Mouse (Mus musculus): ENCODE data around the gene Bmp2k. TPM values are rescaled to one million over a fixed set of nuclear protein-coding genes. Genes with fewer than 3 reads are reported as not detected.
"Not testable (repeated sequence)": the region's sequence is repeated elsewhere in the genome, so short reads cannot be mapped to it uniquely, and the experiment has no call there.

Bmp2k gene
- polyA plus RNA-seq, 1 experiment from 2014 or later, result 26.5 TPM

DNA sequence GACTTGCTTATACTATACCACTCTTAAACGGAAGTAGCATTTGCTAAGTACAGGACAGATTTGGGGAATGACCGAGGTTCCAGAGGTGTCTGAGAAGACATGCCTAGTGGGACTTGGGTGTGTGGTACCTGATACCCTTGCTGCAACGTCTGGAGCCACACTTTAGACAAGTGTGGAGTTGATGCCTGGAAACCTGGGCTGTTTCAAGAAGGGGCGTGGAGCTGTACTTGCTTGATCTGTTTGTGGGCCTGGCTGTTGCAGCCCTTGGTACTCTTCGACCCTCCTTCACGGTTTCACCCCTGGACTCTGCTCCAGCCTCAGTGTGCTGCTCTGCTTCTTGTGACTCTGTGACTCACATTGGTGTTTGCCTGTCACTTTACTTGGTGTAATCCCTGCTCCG, 5.4 kb downstream of the Bmp2k start:
- Histone ChIP-seq H3K27me3 (ENCODE audit: control insufficient read depth, insufficient read depth, low read depth, low read length) (no peaks in the 10 kb centered on the region), H3K27ac (ENCODE audit: low read length) (peak overlapping the region; percentile 56), H3K9me3 (replicated peaks; ENCODE audit: control insufficient read depth, low read length) (no peaks in the 10 kb centered on the region), H3K36me3 (ENCODE audit: control insufficient read depth, insufficient read depth) (peaks cover 8% of the 10 kb centered on the region), H3K4me2 (ENCODE audit: low read depth, low read length) (peak overlapping the region; percentile 63), H3K4me1 (ENCODE audit: control insufficient read depth, low read depth, low read length) (peaks cover 70% of the 10 kb centered on the region), H3K9ac (ENCODE audit: low read depth, low read length) (no peak overlapping the region), H3K4me3 (ENCODE audit: low read depth, low read length) (peak overlapping the region; percentile 37)
- 63% methylated on average over 7 of the region's 7 CpGs for WGBS (ENCODE audit: insufficient replicate concordance)
- no peak for ATAC-seq (ENCODE audit: low read depth)

DNA sequence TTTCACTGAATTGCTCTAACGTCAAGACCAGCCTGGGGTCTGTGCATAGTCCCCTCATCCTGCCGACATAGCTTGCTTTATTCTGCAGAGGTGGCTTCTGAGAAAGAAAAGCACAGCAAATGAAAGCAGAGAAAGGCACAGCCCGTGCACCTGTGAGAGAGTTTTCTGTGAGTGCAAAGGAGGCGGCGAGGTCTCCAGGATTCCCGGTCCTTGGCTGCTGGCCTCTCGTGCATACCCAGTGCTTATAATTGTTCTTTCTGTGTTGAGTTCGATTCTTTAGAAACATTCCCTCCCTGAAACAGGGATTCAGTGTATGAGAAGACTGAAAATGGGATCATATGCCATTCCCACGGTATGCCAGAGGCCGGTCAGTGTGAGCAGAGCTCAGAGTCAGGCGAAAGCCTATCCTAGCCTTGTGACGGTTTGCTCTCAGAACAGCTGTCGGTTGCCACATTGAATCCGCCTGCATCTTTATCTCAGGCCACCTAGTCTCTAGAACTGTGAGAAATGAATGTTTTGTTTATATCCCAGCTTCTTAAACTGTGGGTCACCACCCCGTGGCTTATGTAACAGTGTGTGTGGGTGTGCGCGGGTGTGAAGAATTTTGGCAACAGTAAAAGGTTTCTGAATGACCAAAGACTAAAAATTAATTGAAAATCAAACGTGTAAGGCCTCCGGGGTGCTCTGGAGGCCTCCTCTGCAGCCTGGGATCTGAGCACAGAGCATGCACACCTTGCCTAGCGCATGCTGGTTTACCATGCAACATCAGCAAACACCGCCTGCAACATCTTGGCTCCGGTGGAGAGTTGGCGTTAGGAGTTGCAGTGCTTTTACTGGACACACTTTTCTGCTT, 6.9 kb downstream of the Bmp2k start:
- no peak for ATAC-seq (ENCODE audit: low read depth)
- Histone ChIP-seq H3K4me1 (ENCODE audit: control insufficient read depth, low read depth, low read length) (peaks cover 85% of the 10 kb centered on the region), H3K4me2 (ENCODE audit: low read depth, low read length) (peak overlapping the region; percentile 63), H3K4me3 (ENCODE audit: low read depth, low read length) (peak overlapping the region; percentile 37), H3K9ac (ENCODE audit: low read depth, low read length) (peak overlapping the region; percentile 26), H3K9me3 (replicated peaks; ENCODE audit: control insufficient read depth, low read length) (no peaks in the 10 kb centered on the region), H3K27ac (ENCODE audit: low read length) (peak overlapping the region; percentile 55), H3K36me3 (ENCODE audit: control insufficient read depth, insufficient read depth) (peaks cover 11% of the 10 kb centered on the region), H3K27me3 (ENCODE audit: control insufficient read depth, insufficient read depth, low read depth, low read length) (no peaks in the 10 kb centered on the region)
- 59% methylated on average over 23 of the region's 23 CpGs for WGBS (ENCODE audit: insufficient replicate concordance)

DNA sequence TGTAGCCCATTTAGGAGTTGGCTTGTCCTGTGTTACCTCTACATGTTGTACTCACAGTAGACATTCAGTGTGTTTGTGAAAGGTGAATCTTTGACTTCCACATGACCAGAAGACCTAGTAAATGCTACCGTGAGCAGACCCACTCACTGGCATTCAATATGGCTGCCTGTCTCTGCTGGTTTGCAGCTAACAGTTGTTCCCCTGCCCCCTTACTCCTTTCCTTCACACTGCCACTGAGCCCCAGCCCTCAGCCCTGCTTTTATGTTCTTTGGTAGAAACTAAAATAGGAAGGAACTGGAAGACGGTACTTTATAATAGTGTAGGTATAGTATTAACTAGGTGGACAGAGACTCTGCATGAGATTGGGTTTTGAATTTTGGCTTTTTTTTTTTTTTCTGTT, 8.4 kb downstream of the Bmp2k start:
- Histone ChIP-seq H3K27me3 (ENCODE audit: control insufficient read depth, insufficient read depth, low read depth, low read length) (no peaks in the 10 kb centered on the region), H3K9ac (ENCODE audit: low read depth, low read length) (peak overlapping the region; percentile 21; the same call in 1 of the 2 replicates), H3K4me3 (ENCODE audit: low read depth, low read length) (no peak overlapping the region), H3K4me2 (ENCODE audit: low read depth, low read length) (peak overlapping the region; percentile 56; the same call in 1 of the 2 replicates), H3K36me3 (ENCODE audit: control insufficient read depth, insufficient read depth) (peaks cover 9% of the 10 kb centered on the region), H3K9me3 (replicated peaks; ENCODE audit: control insufficient read depth, low read length) (no peaks in the 10 kb centered on the region), H3K4me1 (ENCODE audit: control insufficient read depth, low read depth, low read length) (peaks cover 84% of the 10 kb centered on the region), H3K27ac (ENCODE audit: low read length) (peak overlapping the region; percentile 36)
- WGBS (ENCODE audit: insufficient replicate concordance), result 78% methylated on average over 2 of the region's 2 CpGs
- no peak for ATAC-seq (ENCODE audit: low read depth)

DNA sequence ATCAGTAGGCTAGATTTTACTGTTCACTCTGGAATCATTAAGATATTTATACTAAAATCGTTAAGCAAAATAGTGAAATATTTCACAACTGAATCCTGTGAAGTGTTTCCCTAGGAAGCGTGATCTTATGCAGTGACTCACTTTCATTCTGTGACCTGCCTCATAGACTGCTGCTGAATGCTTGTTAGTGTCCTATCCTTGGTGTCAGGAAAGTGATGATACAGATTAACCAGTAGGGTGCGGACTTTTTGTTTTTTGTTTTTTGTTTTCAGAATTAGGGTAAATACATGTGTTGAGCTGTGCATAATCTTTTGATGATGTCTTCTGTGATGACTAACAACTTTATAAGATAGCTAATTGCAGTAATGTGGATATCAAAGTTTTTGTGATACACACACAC, 9.4 kb downstream of the Bmp2k start:
- ATAC-seq (ENCODE audit: low read depth), result 0 out of 2 replicates have a peak, but pooled peaks have one; percentile 18
- Histone ChIP-seq H3K4me2 (ENCODE audit: low read depth, low read length) (peak overlapping the region; percentile 56), H3K4me3 (ENCODE audit: low read depth, low read length) (0 out of 2 replicates have a peak overlapping the region, but pooled peaks have one; percentile 5), H3K9me3 (replicated peaks; ENCODE audit: control insufficient read depth, low read length) (no peaks in the 10 kb centered on the region), H3K4me1 (ENCODE audit: control insufficient read depth, low read depth, low read length) (peaks cover 78% of the 10 kb centered on the region), H3K27ac (ENCODE audit: low read length) (peak overlapping the region; percentile 65), H3K27me3 (ENCODE audit: control insufficient read depth, insufficient read depth, low read depth, low read length) (no peaks in the 10 kb centered on the region), H3K9ac (ENCODE audit: low read depth, low read length) (peak overlapping the region; percentile 12; the same call in 1 of the 2 replicates), H3K36me3 (ENCODE audit: control insufficient read depth, insufficient read depth) (peaks cover 5% of the 10 kb centered on the region)
- WGBS (ENCODE audit: insufficient replicate concordance), result 48% methylated on average over 3 of the region's 3 CpGs

DNA sequence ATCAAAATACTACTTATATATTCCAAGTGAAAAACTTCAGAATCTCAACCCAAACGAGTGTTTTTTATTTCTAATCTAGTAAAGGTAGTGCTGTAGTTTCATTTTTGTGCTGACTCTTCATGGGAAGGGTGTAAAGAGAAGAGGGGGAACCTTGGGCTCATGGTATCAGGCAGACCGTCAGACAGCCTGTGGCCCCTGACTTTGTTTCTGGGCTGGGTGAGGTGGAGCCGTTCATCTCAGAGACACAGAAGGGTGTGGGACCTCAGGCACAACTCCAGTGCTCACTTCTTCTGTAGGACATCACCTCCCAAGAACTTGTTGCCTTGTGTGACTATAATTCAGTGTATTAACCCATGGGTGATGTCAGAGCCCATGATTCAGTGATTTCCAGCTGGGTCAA, 10.0 kb downstream of the Bmp2k start:
- H3K36me3 ChIP-seq (ENCODE audit: control insufficient read depth, insufficient read depth), result peaks cover 4% of the 10 kb centered on the region
- H3K27ac ChIP-seq (ENCODE audit: low read length), result peak overlapping the region; percentile 83
- peak overlapping the region; percentile 33 for H3K4me3 ChIP-seq (ENCODE audit: low read depth, low read length)
- H3K4me1 ChIP-seq (ENCODE audit: control insufficient read depth, low read depth, low read length), result peaks cover 73% of the 10 kb centered on the region
- no peaks in the 10 kb centered on the region for H3K27me3 ChIP-seq (ENCODE audit: control insufficient read depth, insufficient read depth, low read depth, low read length)
- ATAC-seq (ENCODE audit: low read depth), result peak; percentile 89
- WGBS (ENCODE audit: insufficient replicate concordance), result 17% methylated on average over 3 of the region's 3 CpGs
- H3K9ac ChIP-seq (ENCODE audit: low read depth, low read length), result peak overlapping the region; percentile 8
- peak overlapping the region; percentile 56 for H3K4me2 ChIP-seq (ENCODE audit: low read depth, low read length)
- H3K9me3 ChIP-seq (replicated peaks; ENCODE audit: control insufficient read depth, low read length), result no peaks in the 10 kb centered on the region

DNA sequence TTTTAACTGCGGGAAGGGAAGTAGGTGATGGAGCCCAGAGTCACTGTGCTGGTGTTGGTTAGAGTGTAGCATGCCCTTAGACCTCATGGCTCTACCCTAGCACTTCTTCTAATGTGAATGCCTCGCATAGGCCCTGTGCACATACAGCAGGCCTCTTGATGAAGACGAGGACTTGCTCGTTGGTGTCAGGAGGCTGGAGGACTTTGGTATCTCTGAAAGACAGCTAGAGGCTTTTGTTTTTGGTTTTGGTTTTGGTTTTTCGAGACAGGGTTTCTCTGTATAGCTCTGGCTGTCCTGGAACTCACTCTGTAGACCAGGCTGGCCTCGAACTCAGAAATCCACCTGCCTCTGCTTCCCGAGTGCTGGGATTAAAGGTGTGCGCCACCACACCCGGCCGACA, 11.7 kb downstream of the Bmp2k start:
- H3K36me3 ChIP-seq (ENCODE audit: control insufficient read depth, insufficient read depth); ATAC-seq (ENCODE audit: low read depth); H3K9me3 ChIP-seq (replicated peaks; ENCODE audit: control insufficient read depth, low read length); H3K27me3 ChIP-seq (ENCODE audit: control insufficient read depth, insufficient read depth, low read depth, low read length): not testable (repeated sequence)
- 67% methylated on average over 10 of the region's 10 CpGs for WGBS (ENCODE audit: insufficient replicate concordance)
- H3K4me2 ChIP-seq (ENCODE audit: low read depth, low read length), result peak overlapping the region; percentile 56
- peak overlapping the region; percentile 89 for H3K27ac ChIP-seq (ENCODE audit: low read length)
- peaks cover 67% of the 10 kb centered on the region for H3K4me1 ChIP-seq (ENCODE audit: control insufficient read depth, low read depth, low read length)
- H3K9ac ChIP-seq (ENCODE audit: low read depth, low read length), result peak overlapping the region; percentile 45
- peak overlapping the region; percentile 42 for H3K4me3 ChIP-seq (ENCODE audit: low read depth, low read length)

DNA sequence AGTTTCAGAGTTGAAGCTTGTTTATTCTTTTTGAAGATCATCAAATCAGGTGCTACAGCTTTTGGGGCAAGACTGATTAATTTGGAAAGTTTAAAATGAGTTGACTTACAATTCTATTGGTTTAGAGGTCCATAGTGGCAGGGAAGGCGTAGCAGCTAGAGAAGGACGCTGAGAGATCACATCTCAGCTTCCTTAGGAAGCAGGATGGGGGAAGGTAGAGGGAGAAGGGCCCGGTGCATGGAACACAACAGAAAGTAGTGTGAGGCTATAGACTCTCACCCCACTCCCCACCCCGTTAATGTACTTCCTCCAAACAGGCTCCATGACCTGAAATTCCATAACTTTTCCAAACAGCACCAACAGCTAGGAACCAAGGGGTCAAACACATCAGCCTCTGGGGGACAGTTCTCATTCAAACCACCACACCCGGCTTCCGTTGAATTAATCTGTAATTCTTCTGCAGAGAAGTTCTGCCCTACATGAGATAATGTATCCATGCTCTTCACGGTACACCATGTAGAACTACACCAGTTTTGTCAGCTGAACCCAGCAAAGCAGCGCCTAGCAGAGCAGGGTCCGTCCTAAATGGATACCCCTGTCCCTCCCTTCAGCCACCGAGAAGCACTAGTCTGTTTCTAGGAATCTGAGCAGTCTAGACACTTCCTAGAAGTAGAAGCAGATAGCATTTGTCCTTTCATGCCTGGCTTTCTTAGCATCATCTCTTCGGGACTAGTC, 12.3 kb downstream of the Bmp2k start:
- WGBS (ENCODE audit: insufficient replicate concordance), result 26% methylated on average over 11 of the region's 11 CpGs
- Histone ChIP-seq H3K27ac (ENCODE audit: low read length) (peak overlapping the region; percentile 89), H3K4me3 (ENCODE audit: low read depth, low read length) (peak overlapping the region; percentile 42), H3K4me1 (ENCODE audit: control insufficient read depth, low read depth, low read length) (peaks cover 64% of the 10 kb centered on the region), H3K9ac (ENCODE audit: low read depth, low read length) (peak overlapping the region; percentile 45), H3K36me3 (ENCODE audit: control insufficient read depth, insufficient read depth) (peaks cover 5% of the 10 kb centered on the region; the same call in 1 of the 2 replicates), H3K27me3 (ENCODE audit: control insufficient read depth, insufficient read depth, low read depth, low read length) (no peaks in the 10 kb centered on the region), H3K4me2 (ENCODE audit: low read depth, low read length) (peak overlapping the region; percentile 56), H3K9me3 (replicated peaks; ENCODE audit: control insufficient read depth, low read length) (no peaks in the 10 kb centered on the region)
- peak; percentile 52 for ATAC-seq (ENCODE audit: low read depth)

DNA sequence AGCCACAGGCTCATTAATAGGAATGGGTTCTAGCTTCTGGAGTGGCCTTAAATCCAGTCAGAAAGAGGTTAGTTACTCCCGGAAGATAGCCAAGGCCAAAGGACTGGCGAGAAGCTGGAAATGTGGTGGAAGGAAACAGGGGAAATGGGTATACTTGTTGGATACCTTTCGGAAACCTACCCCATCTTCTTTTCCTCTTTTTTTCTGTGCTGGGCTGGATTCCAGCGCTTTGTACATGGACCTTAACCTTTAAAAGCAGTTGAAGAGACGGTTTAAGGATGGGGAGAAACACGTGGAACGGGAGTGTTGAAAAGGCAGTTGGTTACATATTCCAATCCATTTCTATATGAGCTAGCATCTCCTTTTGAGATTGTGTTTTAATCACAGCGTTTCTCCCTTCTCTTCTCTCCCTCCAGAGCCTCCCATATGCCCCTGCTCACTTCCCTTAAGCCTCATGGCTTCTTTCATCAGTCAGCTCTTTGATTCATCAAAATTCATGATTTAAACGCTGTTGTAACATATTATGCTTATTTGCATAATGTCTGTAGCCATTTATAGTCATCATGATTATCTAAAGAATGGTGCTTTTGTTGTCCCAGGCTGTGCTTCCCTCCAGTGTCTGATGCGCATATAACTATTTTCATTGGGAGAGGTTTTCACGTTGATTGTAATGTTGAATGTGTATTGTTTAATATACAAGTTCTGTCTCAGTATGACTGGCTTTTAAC, 18.5 kb downstream of the Bmp2k start:
- no peak overlapping the region for H3K27ac ChIP-seq (ENCODE audit: low read length)
- WGBS (ENCODE audit: insufficient replicate concordance), result 87% methylated on average over 11 of the region's 11 CpGs
- H3K4me1 ChIP-seq (ENCODE audit: control insufficient read depth, low read depth, low read length), result peaks cover 48% of the 10 kb centered on the region
- ATAC-seq (ENCODE audit: low read depth), result no peak
- no peak overlapping the region for H3K4me3 ChIP-seq (ENCODE audit: low read depth, low read length)
- 0 out of 2 replicates have a peak, but pooled peaks cover 2% of the 10 kb centered on the region for H3K36me3 ChIP-seq (ENCODE audit: control insufficient read depth, insufficient read depth)
- H3K9ac ChIP-seq (ENCODE audit: low read depth, low read length), result no peak overlapping the region
- H3K9me3 ChIP-seq (replicated peaks; ENCODE audit: control insufficient read depth, low read length), result no peaks in the 10 kb centered on the region
- H3K27me3 ChIP-seq (ENCODE audit: control insufficient read depth, insufficient read depth, low read depth, low read length), result no peaks in the 10 kb centered on the region
- H3K4me2 ChIP-seq (ENCODE audit: low read depth, low read length), result no peak overlapping the region
